Mouse (Mus musculus): ENCODE data around the gene Gjd3. TPM values are rescaled to one million over a fixed set of nuclear protein-coding genes. Genes with fewer than 3 reads are reported as not detected.
A peak's percentile ranks its signal among the peaks of the same experiment; 100 is the strongest.

Gene Gjd3
- polyA plus RNA-seq (2012; rRNA removed), result 0.29 and 0.40 TPM in 2 replicates

- TF ChIP-seq CTCF (IDR thresholded peaks at IDR 0.05; ENCODE audit: insufficient read depth, low read length) (no peak), POLR2A (IDR thresholded peaks at IDR 0.05; ENCODE audit: borderline replicate concordance, extremely low read depth, low read depth, low read length) (no peak)
- H3K4me1 ChIP-seq (ENCODE audit: control insufficient read depth, insufficient read depth, low read length), result no peaks in the 10 kb centered on the region; the same call in 1 of the 2 replicates
- H3K4me3 ChIP-seq (replicated peaks; ENCODE audit: extremely low read depth, low read depth, low read length), result peak within 1 kb of the TSS; percentile 45
- no peak for DNase-seq
- WGBS, result 6% methylated on average over 28 of the region's 28 CpGs
These were observed at the start of gene Gjd3 for GRCm38 (mm10) chr11:98982773-98983133. Gene Gjd3 (minus strand): TSS chr11:98983016.

- Histone ChIP-seq H3K4me3 (replicated peaks; ENCODE audit: extremely low read depth, low read depth, low read length) (no peak overlapping the region), H3K4me1 (ENCODE audit: control insufficient read depth, insufficient read depth, low read length) (no peaks in the 10 kb centered on the region)
- 82% methylated on average over 12 of the region's 12 CpGs for WGBS
- no peak for DNase-seq
- TF ChIP-seq CTCF (IDR thresholded peaks at IDR 0.05; ENCODE audit: insufficient read depth, low read length), result no peak
- TF ChIP-seq POLR2A (IDR thresholded peaks at IDR 0.05; ENCODE audit: borderline replicate concordance, extremely low read depth, low read depth, low read length), result no peak
These were observed 44.2 kb upstream of the Gjd3 start for GRCm38 (mm10) chr11:99026899-99027440.

GRCm38 (mm10) chr11:99025878-99026277 lies 43.1 kb upstream of the Gjd3 start:
- WGBS, result 87% methylated on average over 6 of the region's 6 CpGs
- Histone ChIP-seq H3K4me3 (replicated peaks; ENCODE audit: extremely low read depth, low read depth, low read length) (no peak overlapping the region), H3K4me1 (ENCODE audit: control insufficient read depth, insufficient read depth, low read length) (no peaks in the 10 kb centered on the region)
- no peak for TF ChIP-seq POLR2A (IDR thresholded peaks at IDR 0.05; ENCODE audit: borderline replicate concordance, extremely low read depth, low read depth, low read length)
- no peak for TF ChIP-seq CTCF (IDR thresholded peaks at IDR 0.05; ENCODE audit: insufficient read depth, low read length)
- DNase-seq, result no peak

- DNase-seq, result no peak
- 25% methylated on average over 18 of the region's 18 CpGs for WGBS
- TF ChIP-seq POLR2A (IDR thresholded peaks at IDR 0.05; ENCODE audit: borderline replicate concordance, extremely low read depth, low read depth, low read length) (no peak), CTCF (IDR thresholded peaks at IDR 0.05; ENCODE audit: insufficient read depth, low read length) (no peak)
- peak overlapping the region; percentile 78 for H3K4me3 ChIP-seq (replicated peaks; ENCODE audit: extremely low read depth, low read depth, low read length)
- no peaks in the 10 kb centered on the region for H3K4me1 ChIP-seq (ENCODE audit: control insufficient read depth, insufficient read depth, low read length)
These were observed 41.8 kb upstream of the Gjd3 start for GRCm38 (mm10) chr11:99024468-99025134.

GRCm38 (mm10) chr11:99023500-99024467 lies 41.0 kb upstream of the Gjd3 start, which contains the start of gene Top2a:
Gene Top2a (minus strand): TSS chr11:99024189.
- WGBS, result under 1% methylated on average over 54 of the region's 54 CpGs
- Histone ChIP-seq H3K4me3 (replicated peaks; ENCODE audit: extremely low read depth, low read depth, low read length) (peak within 1 kb of the TSS; percentile 78), H3K4me1 (ENCODE audit: control insufficient read depth, insufficient read depth, low read length) (no peaks in the 10 kb centered on the region)
- TF ChIP-seq CTCF (IDR thresholded peaks at IDR 0.05; ENCODE audit: insufficient read depth, low read length) (no peak), POLR2A (IDR thresholded peaks at IDR 0.05; ENCODE audit: borderline replicate concordance, extremely low read depth, low read depth, low read length) (no peak)
- peak; percentile 96 for DNase-seq

GRCm38 (mm10) chr11:99023094-99023493 lies 40.3 kb upstream of the Gjd3 start:
- Histone ChIP-seq H3K4me3 (replicated peaks; ENCODE audit: extremely low read depth, low read depth, low read length) (no peak overlapping the region), H3K4me1 (ENCODE audit: control insufficient read depth, insufficient read depth, low read length) (no peaks in the 10 kb centered on the region)
- DNase-seq, result no peak
- WGBS, result 8% methylated on average over 4 of the region's 4 CpGs
- no peak for TF ChIP-seq CTCF (IDR thresholded peaks at IDR 0.05; ENCODE audit: insufficient read depth, low read length)
- TF ChIP-seq POLR2A (IDR thresholded peaks at IDR 0.05; ENCODE audit: borderline replicate concordance, extremely low read depth, low read depth, low read length), result no peak

- H3K4me1 ChIP-seq (ENCODE audit: control insufficient read depth, insufficient read depth, low read length), result no peaks in the 10 kb centered on the region
- 75% methylated on average over 5 of the region's 5 CpGs for WGBS
- no peak for TF ChIP-seq POLR2A (IDR thresholded peaks at IDR 0.05; ENCODE audit: borderline replicate concordance, extremely low read depth, low read depth, low read length)
- TF ChIP-seq CTCF (IDR thresholded peaks at IDR 0.05; ENCODE audit: insufficient read depth, low read length), result no peak
- H3K4me3 ChIP-seq (replicated peaks; ENCODE audit: extremely low read depth, low read depth, low read length), result no peak overlapping the region
- no peak for DNase-seq
These were observed 39.6 kb upstream of the Gjd3 start for GRCm38 (mm10) chr11:99022384-99022933.

- WGBS, result 92% methylated on average over 6 of the region's 6 CpGs
- DNase-seq, result no peak
- Histone ChIP-seq H3K4me3 (replicated peaks; ENCODE audit: extremely low read depth, low read depth, low read length) (no peak overlapping the region), H3K4me1 (ENCODE audit: control insufficient read depth, insufficient read depth, low read length) (no peaks in the 10 kb centered on the region)
- TF ChIP-seq POLR2A (IDR thresholded peaks at IDR 0.05; ENCODE audit: borderline replicate concordance, extremely low read depth, low read depth, low read length) (no peak), CTCF (IDR thresholded peaks at IDR 0.05; ENCODE audit: insufficient read depth, low read length) (no peak)
These were observed 37.0 kb upstream of the Gjd3 start for GRCm38 (mm10) chr11:99019844-99020243.

GRCm38 (mm10) chr11:99013856-99014255 lies 31.0 kb upstream of the Gjd3 start:
- no peak for TF ChIP-seq POLR2A (IDR thresholded peaks at IDR 0.05; ENCODE audit: borderline replicate concordance, extremely low read depth, low read depth, low read length)
- no peak for TF ChIP-seq CTCF (IDR thresholded peaks at IDR 0.05; ENCODE audit: insufficient read depth, low read length)
- 100% methylated on average over 1 of the region's 1 CpGs for WGBS

More at GRCm38 (mm10) chr11:99013856-99014255, 31.0 kb upstream of the Gjd3 start:
- no peak overlapping the region for H3K4me3 ChIP-seq (replicated peaks; ENCODE audit: extremely low read depth, low read depth, low read length)
- no peaks in the 10 kb centered on the region for H3K4me1 ChIP-seq (ENCODE audit: control insufficient read depth, insufficient read depth, low read length)
- no peak for DNase-seq

Data from lung, adult 2 months (tissue).